Mouse (Mus musculus): ENCODE data around the gene Clip1.

DNA sequence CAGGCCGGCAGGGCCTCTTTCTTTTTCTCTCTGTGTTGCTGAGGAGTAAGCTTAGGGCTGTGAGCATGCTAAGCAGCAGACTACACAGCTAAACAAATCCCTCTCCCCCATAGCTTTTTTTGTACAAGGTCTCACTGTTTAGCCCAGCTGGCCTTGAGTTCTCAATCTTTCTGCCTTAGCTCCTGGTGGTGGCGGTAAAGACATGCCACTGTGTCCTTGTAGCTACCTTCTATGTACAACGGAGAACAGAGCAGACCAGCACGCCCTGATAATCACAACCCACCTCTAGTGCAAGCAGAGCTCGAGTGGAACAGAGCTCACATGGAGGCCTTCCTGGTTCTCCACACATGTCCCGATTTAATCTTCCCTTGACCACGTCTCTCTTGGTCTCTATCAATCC is 155.8 kb downstream of the Clip1 start:
- TF ChIP-seq GATA1 (IDR thresholded peaks at IDR 0.05; ENCODE audit: borderline replicate concordance, low read length), result no peak
- no peak for TF ChIP-seq FLI1 (IDR thresholded peaks at IDR 0.05; ENCODE audit: low read length)

Measured in megakaryocyte, embryonic 14.5 days (primary cell).